Mouse (Mus musculus): ENCODE data around the gene Atp8a1. TPM values are rescaled to one million over a fixed set of nuclear protein-coding genes. Genes with fewer than 3 reads are reported as not detected.

Atp8a1 gene
- total RNA-seq, 2 experiments from 2014 or later, result 171 to 190 TPM

DNA sequence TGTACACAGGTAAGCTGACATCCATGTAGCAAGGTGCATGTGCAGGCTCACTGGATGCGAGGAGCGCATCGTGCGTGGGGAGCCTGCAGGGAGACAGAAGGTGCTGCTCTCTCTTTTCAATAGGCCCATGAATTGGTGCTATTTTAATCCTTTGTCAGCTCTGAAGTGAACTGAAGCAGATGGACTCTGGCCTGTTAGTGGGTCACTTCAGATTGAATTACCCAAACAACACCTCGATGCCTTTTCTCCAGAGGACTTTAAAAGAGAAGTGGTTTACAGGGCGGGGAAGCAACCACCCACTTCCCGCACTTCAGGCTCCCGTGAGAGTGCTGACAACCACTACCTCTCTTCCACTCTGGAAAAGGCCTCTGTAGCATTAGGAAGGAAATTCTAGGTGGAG is 46.4 kb downstream of the Atp8a1 start:
- Histone ChIP-seq H3K4me3 (no peak overlapping the region), H3K27ac (peak overlapping the region; percentile 38)
- no peak for TF ChIP-seq CTCF (IDR thresholded peaks at IDR 0.05)
- intact Hi-C loops (cut with DNase I), result loop anchor here (5.0 kb wide), 1 partner anchor 46 kb away; the partner anchor contains the start of gene Atp8a1
- no peak for DNase-seq (ENCODE audit: extremely low spot score in 1 of 2, low spot score in 2 of 2)

DNA sequence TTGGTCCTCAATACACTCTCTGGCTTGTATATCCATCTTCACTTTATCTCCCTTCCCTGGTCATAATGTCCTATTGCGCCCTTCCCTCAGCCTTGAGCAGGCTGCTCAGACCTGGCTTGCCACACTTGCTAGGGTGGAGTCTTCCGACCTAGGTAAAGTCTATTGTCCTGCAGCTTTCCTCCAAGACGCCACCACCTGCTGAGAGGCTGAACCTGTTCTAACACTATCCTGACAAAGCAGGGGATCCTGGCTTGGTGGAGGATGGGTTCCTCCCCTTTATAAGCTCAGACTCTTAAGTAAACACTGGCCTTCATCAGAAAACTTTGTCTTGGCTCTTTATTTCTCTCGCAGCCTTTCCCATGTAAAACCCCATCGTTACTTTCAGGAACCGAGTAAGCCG is 47.4 kb downstream of the Atp8a1 start:
- DNase-seq (ENCODE audit: extremely low spot score in 1 of 2, low spot score in 2 of 2), result no peak
- Histone ChIP-seq H3K27ac (no peak overlapping the region), H3K4me3 (no peak overlapping the region)
- TF ChIP-seq CTCF (IDR thresholded peaks at IDR 0.05), result no peak
- intact Hi-C loops (cut with DNase I), result loop anchor here (5.0 kb wide), 1 partner anchor 48 kb away; the partner anchor contains the start of gene Atp8a1

DNA sequence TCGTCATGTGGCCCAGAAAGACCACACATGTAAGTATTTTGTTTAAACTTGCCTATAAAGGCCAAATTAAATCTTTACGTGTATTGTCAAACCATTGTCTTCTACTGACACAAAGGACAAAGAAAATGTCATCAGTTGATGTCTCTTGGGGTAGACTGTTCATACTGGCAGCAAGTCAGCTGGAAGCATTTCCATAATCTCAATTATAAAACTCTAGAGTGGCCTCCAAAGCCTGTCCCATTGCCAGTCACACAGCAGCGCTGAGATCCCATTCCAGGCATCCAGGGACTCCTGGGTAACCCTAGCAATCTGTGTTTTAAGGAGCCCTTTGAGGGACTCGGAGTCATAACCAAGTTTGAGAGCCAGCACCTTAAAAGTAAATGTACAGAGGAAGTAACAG is 48.9 kb downstream of the Atp8a1 start:
- intact Hi-C loops (cut with DNase I), result no loop called here

DNA sequence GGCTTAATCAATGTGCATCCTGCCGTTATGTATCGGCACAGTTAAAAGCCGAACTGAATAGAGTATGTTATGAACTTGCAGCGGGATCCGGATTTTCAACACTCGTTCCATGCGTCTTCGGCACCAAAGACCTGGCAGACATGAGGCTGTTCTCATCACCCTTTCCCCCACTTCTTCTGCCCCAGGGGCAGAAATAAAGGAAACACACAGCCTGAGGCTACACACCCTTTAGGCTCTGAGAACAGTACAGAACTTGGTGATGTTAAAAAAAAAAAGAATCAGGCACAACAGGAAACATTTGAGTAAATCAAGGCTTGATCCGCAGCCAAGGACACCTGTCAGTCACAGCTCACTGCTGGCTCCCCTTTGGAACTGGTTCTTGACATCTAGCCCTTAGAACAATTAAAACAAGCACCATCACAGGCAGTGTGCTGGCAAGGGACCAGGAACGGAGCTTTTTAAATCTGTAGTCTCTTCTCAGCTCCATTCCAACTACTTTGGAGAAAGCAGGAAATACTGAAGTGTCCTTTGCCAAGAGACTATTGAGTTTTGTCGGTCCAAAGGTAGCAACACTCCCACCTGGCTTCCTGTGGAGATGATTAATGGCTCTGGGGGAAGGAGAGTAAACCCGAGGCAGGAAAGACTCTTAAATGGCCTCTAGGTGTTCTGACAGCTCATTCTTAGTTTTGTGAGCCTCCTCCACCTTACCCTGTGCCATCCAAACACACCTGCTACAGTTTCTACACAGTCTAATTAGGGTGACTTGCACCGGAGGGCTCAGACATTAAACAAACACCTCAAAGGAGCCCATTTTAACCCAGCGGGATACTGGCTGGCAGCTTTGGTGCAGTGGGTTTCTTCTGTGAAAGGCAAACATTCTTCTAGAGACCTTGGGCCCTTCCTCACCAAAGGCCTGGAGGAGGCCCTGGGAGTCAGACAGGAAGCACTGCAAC is 50.0 kb downstream of the Atp8a1 start:
- intact Hi-C loops (cut with DNase I), result no loop called here
- TF ChIP-seq CTCF (IDR thresholded peaks at IDR 0.05), result no peak
- Histone ChIP-seq H3K4me3 (no peak overlapping the region), H3K27ac (peak overlapping the region; percentile 56)
- DNase-seq (ENCODE audit: extremely low spot score in 1 of 2, low spot score in 2 of 2), result peak in 1 of 2 experiments; percentile 38

More for the DNA sequence above, 48.9 kb downstream of the Atp8a1 start:
- TF ChIP-seq CTCF (IDR thresholded peaks at IDR 0.05), result no peak
- no peak overlapping the region for H3K4me3 ChIP-seq
- peak overlapping the region; percentile 55; the same call in 1 of the 2 replicates for H3K27ac ChIP-seq
- no peak for DNase-seq (ENCODE audit: extremely low spot score in 1 of 2, low spot score in 2 of 2)

DNA sequence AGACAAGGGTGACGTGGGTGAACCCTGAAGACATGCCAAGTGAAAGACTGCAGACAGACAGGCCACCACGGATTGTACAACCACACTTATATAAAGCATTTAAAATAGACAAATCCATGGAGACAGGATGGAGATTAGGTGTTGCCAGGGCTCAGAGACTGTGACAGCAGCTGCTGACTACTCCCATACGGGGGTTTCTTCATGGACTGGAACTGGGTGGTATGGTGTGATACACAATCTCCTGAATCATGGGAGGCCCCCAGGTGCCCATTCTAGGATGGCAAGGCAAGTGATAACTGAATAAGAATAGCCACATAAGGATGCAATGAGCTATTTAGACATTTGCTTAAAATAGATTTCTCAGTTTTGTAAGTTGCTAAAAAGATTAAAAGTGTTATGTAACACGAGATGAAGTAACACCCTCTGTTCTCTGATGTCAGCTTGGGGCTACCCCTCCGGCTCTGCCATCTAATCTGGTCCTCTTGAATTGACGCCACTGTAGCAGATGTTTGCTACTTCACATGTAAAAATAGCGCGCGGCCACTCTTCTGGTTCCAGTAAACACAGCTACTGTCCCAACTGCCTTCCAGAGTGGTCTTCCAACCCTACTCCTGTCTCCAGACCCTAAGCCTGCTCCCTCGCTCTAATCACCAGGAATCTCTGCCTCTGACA is 53.0 kb downstream of the Atp8a1 start:
- H3K4me3 ChIP-seq, result no peak overlapping the region
- peak overlapping the region; percentile 80 for H3K27ac ChIP-seq
- DNase-seq (ENCODE audit: extremely low spot score in 1 of 2, low spot score in 2 of 2), result peak in 1 of 2 experiments; percentile 11
- TF ChIP-seq CTCF (IDR thresholded peaks at IDR 0.05), result no peak
- intact Hi-C loops (cut with DNase I), result no loop called here

DNA sequence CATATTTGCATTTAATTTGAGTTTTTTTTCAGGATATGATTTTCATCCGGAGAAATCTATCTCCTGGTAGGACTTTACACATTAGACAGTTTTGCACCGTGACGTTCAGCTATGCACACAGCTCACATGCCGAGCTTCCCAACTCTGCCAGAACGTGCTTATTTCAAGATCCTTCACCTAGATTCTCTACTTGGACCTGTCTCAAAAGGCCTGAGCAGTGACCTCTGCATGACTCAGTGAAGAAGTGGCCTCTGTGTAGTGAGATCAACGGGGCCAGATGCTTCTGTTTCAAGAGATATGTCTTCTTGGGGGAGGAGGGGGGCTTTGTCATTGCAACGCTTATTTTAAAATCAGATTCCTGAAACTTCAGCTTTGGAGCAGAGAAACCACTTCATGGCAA is 64.5 kb downstream of the Atp8a1 start:
- DNase-seq (ENCODE audit: extremely low spot score in 1 of 2, low spot score in 2 of 2), result peak in 1 of 2 experiments; percentile 3
- Histone ChIP-seq H3K4me3 (no peak overlapping the region), H3K27ac (no peak overlapping the region)
- no peak for TF ChIP-seq CTCF (IDR thresholded peaks at IDR 0.05)
- intact Hi-C loops (cut with DNase I), result no loop called here

DNA sequence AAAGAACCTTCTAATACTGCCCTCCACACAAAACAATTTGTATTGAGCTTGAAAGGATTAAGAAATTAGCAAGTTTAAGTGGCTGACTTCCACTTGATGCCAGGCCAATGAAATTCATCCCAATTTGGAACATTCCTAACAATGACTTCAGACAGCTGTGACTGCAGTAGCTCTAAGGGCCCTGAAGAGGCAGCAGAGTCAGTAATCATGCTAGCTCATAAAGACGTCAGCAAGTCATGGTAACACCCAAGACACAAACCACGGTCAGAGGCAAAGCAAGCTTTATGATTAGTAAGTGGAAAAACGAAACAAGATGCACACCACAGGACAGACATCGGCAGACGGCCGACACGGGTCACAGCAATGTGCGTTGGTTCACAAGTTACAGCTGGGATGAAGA is 69.2 kb downstream of the Atp8a1 start:
- DNase-seq (ENCODE audit: extremely low spot score in 1 of 2, low spot score in 2 of 2), result no peak
- peak; percentile 77 for TF ChIP-seq CTCF (IDR thresholded peaks at IDR 0.05)
- peak overlapping the region; percentile 28; the same call in 1 of the 2 replicates for H3K4me3 ChIP-seq
- intact Hi-C loops (cut with DNase I), result loop anchor here (1.0 kb wide), 1 partner anchor 69 kb away; the partner anchor contains the start of gene Atp8a1
- H3K27ac ChIP-seq, result peak overlapping the region; percentile 69

DNA sequence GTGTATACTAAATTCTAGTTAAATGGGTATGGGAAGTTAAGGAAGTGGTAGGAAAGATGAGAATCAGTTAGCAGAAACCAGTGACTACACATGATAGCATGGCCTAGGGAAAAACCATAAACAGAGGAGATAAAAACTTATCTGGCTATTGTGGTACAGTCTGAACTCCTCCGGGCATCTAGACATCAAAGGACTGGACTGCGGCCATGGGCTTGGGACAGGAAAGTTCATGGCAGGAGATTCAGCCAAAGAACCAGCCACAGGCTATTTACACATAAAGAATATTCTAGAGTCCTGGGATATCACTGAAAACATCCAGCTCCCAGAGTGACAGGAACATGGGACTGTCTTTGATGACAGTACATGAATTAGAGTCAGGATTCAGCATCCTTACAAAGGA is 73.0 kb downstream of the Atp8a1 start:
- intact Hi-C loops (cut with DNase I), result no loop called here
- no peak for DNase-seq (ENCODE audit: extremely low spot score in 1 of 2, low spot score in 2 of 2)
- TF ChIP-seq CTCF (IDR thresholded peaks at IDR 0.05), result no peak
- Histone ChIP-seq H3K27ac (no peak overlapping the region), H3K4me3 (no peak overlapping the region)

DNA sequence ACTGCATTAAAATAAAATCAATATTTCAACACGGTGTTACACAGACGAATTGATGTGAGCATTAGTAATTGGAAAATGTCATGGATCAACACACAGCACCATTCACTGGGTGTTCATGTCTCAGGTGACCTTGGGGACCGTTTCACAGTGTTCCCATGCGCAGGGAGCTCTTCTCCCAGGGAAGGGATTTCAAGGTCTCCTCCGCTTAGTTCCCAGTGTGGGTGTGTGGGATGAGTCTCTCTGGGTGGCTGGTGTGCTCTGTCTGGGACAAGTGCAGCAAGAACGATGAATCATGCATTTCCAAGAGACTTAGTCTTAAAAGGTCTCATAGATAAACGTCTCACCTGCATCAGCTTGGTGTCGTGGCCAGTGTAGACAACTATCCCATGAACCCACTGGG is 78.5 kb downstream of the Atp8a1 start:
- Histone ChIP-seq H3K27ac (no peak overlapping the region), H3K4me3 (no peak overlapping the region)
- intact Hi-C loops (cut with DNase I), result no loop called here
- no peak for DNase-seq (ENCODE audit: extremely low spot score in 1 of 2, low spot score in 2 of 2)
- no peak for TF ChIP-seq CTCF (IDR thresholded peaks at IDR 0.05)

DNA sequence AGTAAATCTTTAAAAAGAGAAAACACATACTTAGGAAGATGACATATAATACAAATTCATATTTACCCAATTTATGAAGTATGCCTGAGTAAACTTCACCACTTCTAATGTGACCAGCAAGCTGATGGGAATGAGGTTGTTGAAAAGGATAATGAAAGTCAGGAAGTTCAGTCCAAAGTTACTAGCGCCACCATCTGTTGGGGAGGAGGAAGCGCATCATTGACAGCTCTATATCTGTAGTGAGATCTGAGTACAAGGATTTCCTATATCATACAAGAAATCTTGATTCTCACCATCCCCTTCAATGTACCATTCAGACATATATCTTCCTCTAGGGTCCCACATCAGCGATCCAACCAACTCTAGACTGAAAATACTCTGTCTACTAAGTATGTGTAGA is 82.4 kb downstream of the Atp8a1 start:
- no peak overlapping the region for H3K4me3 ChIP-seq
- TF ChIP-seq CTCF (IDR thresholded peaks at IDR 0.05), result peak; percentile 29
- no peak overlapping the region for H3K27ac ChIP-seq
- no peak for DNase-seq (ENCODE audit: extremely low spot score in 1 of 2, low spot score in 2 of 2)
- intact Hi-C loops (cut with DNase I), result no loop called here

DNA sequence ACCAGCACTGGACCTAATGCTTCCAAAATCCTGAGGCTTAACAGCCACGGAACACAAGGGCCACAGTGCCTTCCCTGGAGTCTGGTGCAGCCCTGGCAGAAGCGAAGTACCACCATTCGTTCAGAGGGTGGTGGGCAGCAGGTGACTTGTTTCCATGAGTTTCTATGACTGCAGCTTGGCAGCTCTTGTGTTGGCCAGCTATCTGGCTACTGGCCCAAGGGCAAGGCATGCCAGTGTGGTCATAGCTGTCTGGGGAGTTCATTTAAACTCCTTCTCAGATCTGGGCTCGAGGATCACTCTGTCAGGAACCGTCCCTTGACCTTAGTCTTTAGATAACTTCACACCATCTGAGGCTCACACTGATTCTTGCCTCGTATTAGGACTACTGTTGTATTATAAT is 89.1 kb downstream of the Atp8a1 start:
- DNase-seq (ENCODE audit: extremely low spot score in 1 of 2, low spot score in 2 of 2), result no peak
- intact Hi-C loops (cut with DNase I), result loop anchor here (5.0 kb wide), 1 partner anchor 179 kb away; no protein-coding TSS in a partner anchor
- Histone ChIP-seq H3K4me3 (no peak overlapping the region), H3K27ac (no peak overlapping the region)
- TF ChIP-seq CTCF (IDR thresholded peaks at IDR 0.05), result no peak

DNA sequence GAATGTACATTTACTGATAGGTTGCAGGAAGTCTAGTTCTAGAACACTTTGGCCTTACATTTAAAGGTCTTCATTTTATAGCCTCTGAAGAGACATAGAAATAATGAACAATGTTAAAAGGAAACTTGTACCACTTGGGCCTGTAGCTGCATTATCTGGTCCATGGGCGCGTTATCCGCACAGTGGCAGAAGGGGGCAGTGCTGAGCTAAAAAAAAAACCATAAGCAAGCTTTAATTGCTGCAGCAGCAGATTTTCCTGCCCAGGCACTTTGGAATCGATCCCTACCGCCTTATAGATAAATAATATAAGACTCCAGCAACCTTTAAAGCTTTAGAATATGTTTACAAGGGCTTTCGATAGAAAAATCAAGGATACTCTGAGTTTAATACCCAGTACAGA is 91.1 kb downstream of the Atp8a1 start:
- peak; percentile 80 for TF ChIP-seq CTCF (IDR thresholded peaks at IDR 0.05)
- Histone ChIP-seq H3K4me3 (no peak overlapping the region), H3K27ac (no peak overlapping the region)
- intact Hi-C loops (cut with DNase I), result loop anchor here (1.0 to 5.0 kb wide), 2 partner anchors 181 to 256 kb away; no protein-coding TSS in a partner anchor
- peak in 1 of 2 experiments; percentile 51 for DNase-seq (ENCODE audit: extremely low spot score in 1 of 2, low spot score in 2 of 2)

Data from left cerebral cortex, adult 2 months (tissue).